Mouse (Mus musculus) cortical plate, adult 2 months (tissue): ENCODE results near the gene Ddx54.

Source experiments
- CTCF ChIP-seq: fragments of 200-500 bp; IDR thresholded peaks from 2 replicates; pipeline ENCODE4 v1.5.1; 2011; ENCODE audit warnings: mild to moderate bottlenecking, control low read depth, low read length; ENCODE audit not compliant: insufficient read depth; ENCODE audit errors: extremely low read depth
- POLR2A ChIP-seq: fragments of 200-500 bp; IDR thresholded peaks from 2 replicates; pipeline ENCODE4 v1.6.1; 2011; ENCODE audit warnings: mild to moderate bottlenecking, low read length, control low read depth; ENCODE audit not compliant: insufficient read depth; ENCODE audit errors: extremely low read depth

DNA sequence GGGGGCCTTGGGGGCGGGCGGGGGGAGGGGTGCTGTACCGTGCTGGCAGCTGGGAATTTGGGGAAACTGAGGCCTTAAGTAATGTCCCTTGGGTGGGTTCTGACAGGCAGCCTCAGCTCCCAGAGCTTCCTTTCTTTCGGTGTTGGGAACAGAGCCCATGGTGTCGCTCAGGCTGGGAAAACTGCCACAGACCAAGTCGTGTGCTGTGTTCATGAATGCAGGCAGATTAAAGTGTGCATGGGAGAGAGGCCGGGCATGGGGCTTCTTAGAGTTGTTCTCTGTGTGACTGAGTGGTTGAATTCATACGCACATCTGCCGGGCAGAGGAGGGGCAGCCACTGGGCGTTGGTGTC is 9.3 kb downstream of the Ddx54 start:
- TF ChIP-seq CTCF (no peak), POLR2A (no peak)
